Mouse (Mus musculus): ENCODE results near the gene 1110004F10Rik.
"Not testable (repeated sequence)": the region's sequence is repeated elsewhere in the genome, so short reads cannot be mapped to it uniquely, and the experiment has no call there.

Gene 1110004F10Rik

GRCm38 (mm10) chr7:116039196-116039537 is at the start of gene 1110004F10Rik:
1110004F10Rik (plus strand) TSS chr7:116039397.
- DNase-seq (ENCODE audit: low spot score in 2 of 2), result no peak

- no peak for DNase-seq (ENCODE audit: low spot score in 2 of 2)
Observed at GRCm38 (mm10) chr7:116002726-116003125, 36.5 kb upstream of the 1110004F10Rik start.

- DNase-seq (ENCODE audit: low spot score in 2 of 2), result no peak
Observed at GRCm38 (mm10) chr7:116029991-116030390, 9.2 kb upstream of the 1110004F10Rik start.

GRCm38 (mm10) chr7:116030597-116031387 is 8.4 kb upstream of the 1110004F10Rik start:
- DNase-seq (ENCODE audit: low spot score in 2 of 2), result peak; percentile 44 to 53

- no peak for DNase-seq (ENCODE audit: low spot score in 2 of 2)
Observed at GRCm38 (mm10) chr7:116031388-116031717, 7.8 kb upstream of the 1110004F10Rik start.

GRCm38 (mm10) chr7:116031718-116032595 is 7.2 kb upstream of the 1110004F10Rik start:
- peak; percentile 35 to 51 for DNase-seq (ENCODE audit: low spot score in 2 of 2)

- DNase-seq (ENCODE audit: low spot score in 2 of 2), result peak; percentile 81 to 90
Observed at GRCm38 (mm10) chr7:116032596-116033307, 6.4 kb upstream of the 1110004F10Rik start.

GRCm38 (mm10) chr7:116033371-116034241 is 5.6 kb upstream of the 1110004F10Rik start:
- peak; percentile 65 to 71 for DNase-seq (ENCODE audit: low spot score in 2 of 2)

GRCm38 (mm10) chr7:116034282-116034758 is 4.9 kb upstream of the 1110004F10Rik start:
- DNase-seq (ENCODE audit: low spot score in 2 of 2), result peak; percentile 66 to 75

GRCm38 (mm10) chr7:116035504-116035903 is 3.7 kb upstream of the 1110004F10Rik start:
- DNase-seq (ENCODE audit: low spot score in 2 of 2), result no peak

- DNase-seq (ENCODE audit: low spot score in 2 of 2), result no peak
Observed at GRCm38 (mm10) chr7:116036591-116037555, 2.3 kb upstream of the 1110004F10Rik start.

GRCm38 (mm10) chr7:116038024-116038423 is 1.2 kb upstream of the 1110004F10Rik start:
- no peak for DNase-seq (ENCODE audit: low spot score in 2 of 2)

- no peak for DNase-seq (ENCODE audit: low spot score in 2 of 2)
Observed at GRCm38 (mm10) chr7:116038511-116038910, 686 bp upstream of the 1110004F10Rik start, which contains the start of gene Sox6. Sox6 (minus strand) TSS chr7:116038796.

GRCm38 (mm10) chr7:116039538-116040466 is 605 bp downstream of the 1110004F10Rik start:
- peak; percentile 91 to 92 for DNase-seq (ENCODE audit: low spot score in 2 of 2)

GRCm38 (mm10) chr7:116040470-116041019 is 1.3 kb downstream of the 1110004F10Rik start:
- DNase-seq (ENCODE audit: low spot score in 2 of 2), result no peak

- peak in 1 of 2 experiments; percentile 28 for DNase-seq (ENCODE audit: low spot score in 2 of 2)
Observed at GRCm38 (mm10) chr7:116060739-116061138, 21.5 kb downstream of the 1110004F10Rik start.

GRCm38 (mm10) chr7:116084366-116084765 is 45.2 kb downstream of the 1110004F10Rik start, which contains the start of gene Gm4353:
Gm4353 (minus strand) TSS chr7:116084635.
- not testable (repeated sequence) for DNase-seq (ENCODE audit: low spot score in 2 of 2)
